Mouse (Mus musculus) kidney, postnatal 0 days (tissue): ENCODE results near the gene Oxct1. TPM values are rescaled to one million over a fixed set of nuclear protein-coding genes. Genes with fewer than 3 reads are reported as not detected.

Experiments used
- ATAC-seq: fragments of 200-750 bp; cut with Nextera tagmentation; replicated peaks from 2 replicates; pipeline ENCODE4 v1.8.0; 2017; ENCODE audit warnings: low read depth, moderate number of reproducible peaks, moderate TSS enrichment, moderate library complexity; ENCODE audit not compliant: low FRiP score
- DNase-seq: peaks from one replicate; pipeline ENCODE4 v3.0.0-alpha.2; 2016; ENCODE audit warnings: low spot score
- H3K27ac ChIP-seq: fragments of 300-500 bp; sonication (generic); 2 replicates; pipeline ENCODE4 v1.5.1; 2014; ENCODE audit warnings: mild to moderate bottlenecking
- H3K27me3 ChIP-seq: fragments of 300-500 bp; sonication (generic); 2 replicates; pipeline ENCODE4 v1.6.1; 2014; ENCODE audit warnings: low read length, mixed read lengths; ENCODE audit not compliant: insufficient read depth
- H3K36me3 ChIP-seq: fragments of 300-500 bp; sonication (generic); 2 replicates; pipeline ENCODE4 v1.6.1; 2014; ENCODE audit warnings: low read length, mixed read lengths; ENCODE audit not compliant: insufficient read depth
- H3K4me1 ChIP-seq: fragments of 300-500 bp; sonication (generic); replicated peaks from 2 replicates; pipeline ENCODE4 v1.6.1; 2014; ENCODE audit warnings: antibody characterized with exemption, low read length, mixed read lengths; ENCODE audit not compliant: insufficient read depth
- H3K4me2 ChIP-seq: fragments of 300-500 bp; sonication (generic); 2 replicates; pipeline ENCODE4 v1.6.1; 2014; ENCODE audit warnings: mild to moderate bottlenecking, low read length, moderate library complexity, mixed read lengths
- H3K4me3 ChIP-seq: fragments of 300-500 bp; sonication (generic); replicated peaks from 2 replicates; pipeline ENCODE4 v1.5.1; 2014; ENCODE audit warnings: low read depth, low read length
- H3K9ac ChIP-seq: fragments of 300-500 bp; sonication (generic); 2 replicates; pipeline ENCODE4 v1.6.1; 2014; ENCODE audit warnings: low read depth, low read length
- H3K9me3 ChIP-seq: fragments of 300-500 bp; sonication (generic); replicated peaks from 2 replicates; pipeline ENCODE4 v1.6.1; 2016; ENCODE audit warnings: low read length, inconsistent platforms, mixed read lengths
- CTCF ChIP-seq: IDR thresholded peaks from 2 replicates; pipeline ENCODE4 v1.5.1; 2016; ENCODE audit warnings: antibody characterized with exemption, low read depth, mild to moderate bottlenecking, moderate library complexity
- WGBS: fragments of 180-500 bp; shearing (Covaris S2); extraction: QIAGEN DNeasy Blood & Tissue Kit; methylation state at CpG from one replicate; pipeline ENCODE4 v1.1.7; 2014; 5-methylcytosine and 5-hydroxymethylcytosine counted together
- polyA plus RNA-seq: library from polyadenylated mRNA; unstranded; fragments of >200 nt; fragmentation: Nextera tagmentation; extraction: Ambion mirVana; gene quantifications from 2 replicates; pipeline ENCODE4 v1.2.1, GENCODE M21; 2015

Gene Oxct1
- polyA plus RNA-seq, 1 experiment from 2014 or later: 403 TPM

DNA sequence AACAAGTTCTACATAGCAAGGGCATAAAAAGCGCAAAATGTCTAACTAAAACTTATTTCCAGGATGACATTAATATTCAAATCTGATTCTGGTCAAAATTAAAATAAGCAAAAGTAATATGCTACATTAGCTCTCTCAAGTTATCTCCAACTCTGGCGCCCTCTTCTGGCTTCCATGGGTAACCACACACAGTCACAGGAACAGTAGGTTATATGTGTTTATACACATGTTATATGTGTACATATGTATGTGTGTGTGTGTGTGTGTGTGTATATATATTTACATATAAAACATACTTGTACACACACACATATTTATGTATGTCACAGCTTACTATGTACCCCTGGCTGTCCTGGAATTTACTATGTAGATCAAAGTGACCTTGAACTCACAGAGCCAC is 38.2 kb upstream of the Oxct1 start:
- no peak overlapping the region for H3K4me3 ChIP-seq
- H3K4me2 ChIP-seq: no peak overlapping the region
- ATAC-seq (no peak), DNase-seq (peak; percentile 69)
- H3K27ac ChIP-seq: no peak overlapping the region
- no peaks in the 10 kb centered on the region for H3K9me3 ChIP-seq
- peak; percentile 77 for TF ChIP-seq CTCF
- H3K36me3 ChIP-seq: peaks cover 38% of the 10 kb centered on the region
- H3K9ac ChIP-seq: no peak overlapping the region
- WGBS: 62% methylated on average over 2 of the region's 2 CpGs
- no peaks in the 10 kb centered on the region for H3K4me1 ChIP-seq
- H3K27me3 ChIP-seq: no peaks in the 10 kb centered on the region

DNA sequence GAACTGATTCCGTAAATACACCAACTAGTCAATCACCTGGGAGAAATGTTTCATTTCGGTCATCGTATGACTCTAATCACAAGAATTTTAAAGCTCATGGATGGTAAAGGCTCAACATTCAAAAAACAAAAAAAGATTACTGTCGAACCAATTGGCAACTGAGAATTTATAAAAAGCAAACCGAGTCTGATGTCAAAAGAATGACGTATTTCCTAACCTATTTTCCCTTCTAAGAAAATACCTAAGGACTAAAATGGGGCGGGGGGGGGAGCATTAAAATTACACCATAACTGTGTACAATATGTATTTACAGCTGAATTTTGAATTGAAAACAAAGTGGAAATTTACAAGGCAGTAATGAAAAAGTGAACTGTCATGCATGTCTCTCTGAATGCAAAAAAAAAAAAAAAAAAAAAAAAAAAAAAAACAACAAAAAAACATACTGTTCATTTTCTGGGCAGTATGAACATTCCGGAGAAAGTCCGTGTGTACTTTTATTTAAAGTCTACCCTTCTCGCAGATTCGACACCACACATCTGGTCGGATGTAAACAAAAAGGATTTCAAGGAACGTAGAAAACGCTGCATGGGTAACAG is 31.2 kb upstream of the Oxct1 start:
- Histone ChIP-seq H3K27me3 (no peaks in the 10 kb centered on the region), H3K27ac (peak overlapping the region; percentile 87), H3K36me3 (peaks cover 12% of the 10 kb centered on the region), H3K4me2 (peak overlapping the region; percentile 53), H3K4me3 (peak overlapping the region; percentile 44), H3K9me3 (no peaks in the 10 kb centered on the region), H3K9ac (peak overlapping the region; percentile 61), H3K4me1 (0 out of 2 replicates have a peak, but pooled peaks cover 3% of the 10 kb centered on the region)
- no peak for TF ChIP-seq CTCF
- 23% methylated on average over 14 of the region's 14 CpGs for WGBS
- ATAC-seq (no peak), DNase-seq (no peak)

DNA sequence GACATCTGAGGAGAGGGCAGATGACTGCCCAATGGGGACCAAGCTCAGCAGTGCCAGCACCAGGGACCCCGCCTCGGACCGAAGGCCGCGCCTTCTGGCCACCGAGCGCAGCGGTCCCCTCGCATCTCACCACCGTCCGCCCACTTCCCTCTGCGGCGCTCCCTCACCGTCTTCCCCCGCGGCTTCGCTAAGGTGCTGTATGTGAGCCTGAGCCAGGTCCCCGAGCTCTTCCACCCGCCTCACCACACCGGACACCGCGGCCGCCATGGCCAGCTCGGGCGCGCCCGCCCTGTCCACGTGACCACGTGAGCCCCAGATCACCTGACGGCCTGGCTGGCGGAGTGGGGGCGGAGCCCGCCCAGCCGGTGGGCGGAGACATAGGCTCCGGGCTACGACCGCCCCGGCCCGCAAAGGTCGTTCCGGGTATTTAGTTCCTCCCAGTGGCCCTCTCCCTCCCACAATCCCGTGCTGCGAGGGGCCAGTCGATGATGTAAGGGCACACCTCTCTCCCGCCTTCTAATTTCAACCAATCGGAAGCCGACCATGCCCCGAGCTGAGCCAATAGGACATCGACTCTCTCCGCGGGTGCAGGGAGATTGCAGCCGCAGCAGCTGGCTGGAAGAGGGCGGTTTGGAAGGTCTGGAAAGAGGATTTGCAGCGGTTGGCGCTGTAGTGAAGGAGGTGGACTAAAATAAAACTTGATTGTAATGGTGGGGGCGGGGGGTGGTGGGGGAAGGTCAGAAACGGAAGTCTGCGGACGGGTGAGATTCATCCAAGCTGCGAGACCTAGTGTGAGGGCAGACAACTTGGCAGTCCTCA is 30.5 kb upstream of the Oxct1 start, which contains the start of gene AW549877:
Gene AW549877, minus strand, starts transcription at position 297 of the 819 bp plus-strand sequence.
- peak within 1 kb of the TSS; percentile 62 for H3K4me2 ChIP-seq
- H3K4me3 ChIP-seq: peak within 1 kb of the TSS; percentile 44
- peak; percentile 14; the same call in 1 of the 2 replicates for TF ChIP-seq CTCF
- H3K36me3 ChIP-seq: peaks cover 9% of the 10 kb centered on the region
- peak; percentile 99 for ATAC-seq
- no peaks in the 10 kb centered on the region for H3K27me3 ChIP-seq
- no peaks in the 10 kb centered on the region for H3K9me3 ChIP-seq
- DNase-seq: peak; percentile 100
- peak within 1 kb of the TSS; percentile 61 for H3K9ac ChIP-seq
- WGBS: under 1% methylated on average over 61 of the region's 61 CpGs
- H3K4me1 ChIP-seq: 0 out of 2 replicates have a peak, but pooled peaks cover 3% of the 10 kb centered on the region
- H3K27ac ChIP-seq: peak within 1 kb of the TSS; percentile 94

DNA sequence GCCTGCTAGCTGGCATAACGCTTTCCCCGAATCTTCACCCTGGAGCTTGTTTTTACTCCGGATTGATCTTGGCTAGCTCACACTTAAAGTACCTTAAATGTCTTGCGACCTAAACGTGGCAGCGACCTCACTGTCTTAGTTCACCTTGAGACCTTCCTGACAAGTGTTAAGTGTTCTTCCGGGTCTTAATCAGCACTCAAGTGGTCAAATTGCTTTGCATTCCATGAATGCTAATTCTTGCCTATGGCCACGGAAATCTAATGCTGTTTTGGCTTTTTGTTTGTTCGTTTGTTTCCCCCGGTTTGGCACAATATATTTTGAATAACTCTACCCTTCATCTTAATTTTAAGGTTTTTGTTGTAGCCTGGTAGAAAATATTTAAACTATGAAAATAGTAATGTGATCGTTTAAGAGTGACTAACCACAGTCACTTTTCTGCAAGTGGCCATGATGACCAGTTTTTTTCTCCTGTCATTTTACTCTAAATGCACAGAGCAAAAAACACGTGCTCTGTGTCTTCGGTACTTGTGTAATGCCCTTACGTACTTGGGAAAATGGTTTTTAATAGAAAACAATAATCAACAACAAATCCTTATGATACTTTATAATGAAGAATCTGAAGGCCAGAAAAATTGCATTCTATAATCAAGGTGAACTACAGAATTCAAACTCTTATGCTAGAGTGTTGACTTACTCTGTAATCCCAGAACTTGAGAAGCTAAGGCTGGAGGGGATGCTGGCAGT is 29.7 kb upstream of the Oxct1 start:
- no peak for DNase-seq
- peak overlapping the region; percentile 94 for H3K27ac ChIP-seq
- peaks cover 8% of the 10 kb centered on the region for H3K36me3 ChIP-seq
- WGBS: 17% methylated on average over 14 of the region's 14 CpGs
- H3K27me3 ChIP-seq: no peaks in the 10 kb centered on the region
- H3K4me2 ChIP-seq: peak overlapping the region; percentile 62
- H3K9me3 ChIP-seq: no peaks in the 10 kb centered on the region
- no peak; the same call in 1 of the 2 replicates for ATAC-seq
- H3K9ac ChIP-seq: peak overlapping the region; percentile 52
- TF ChIP-seq CTCF: no peak
- H3K4me3 ChIP-seq: peak overlapping the region; percentile 44
- 0 out of 2 replicates have a peak, but pooled peaks cover 3% of the 10 kb centered on the region for H3K4me1 ChIP-seq

DNA sequence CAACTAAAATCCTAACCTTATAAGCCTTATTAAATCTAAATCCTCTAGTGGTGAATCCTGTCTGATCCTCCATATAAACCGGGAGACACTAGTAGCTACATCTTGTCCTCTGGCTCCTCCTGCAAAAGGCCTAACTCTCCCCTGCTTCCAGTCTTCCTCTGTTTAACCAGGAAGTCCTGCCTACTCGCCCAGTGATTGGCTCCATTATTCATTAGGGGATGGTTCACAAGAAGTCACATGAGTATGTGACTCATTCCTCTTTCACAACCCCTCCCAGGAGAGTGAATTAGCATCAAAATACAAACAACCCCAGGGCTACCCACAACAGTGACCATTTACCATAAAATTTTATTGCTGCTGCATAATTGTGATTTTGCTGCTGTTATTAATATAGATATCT is 27.0 kb upstream of the Oxct1 start:
- WGBS: 70% methylated on average over 2 of the region's 2 CpGs

DNA sequence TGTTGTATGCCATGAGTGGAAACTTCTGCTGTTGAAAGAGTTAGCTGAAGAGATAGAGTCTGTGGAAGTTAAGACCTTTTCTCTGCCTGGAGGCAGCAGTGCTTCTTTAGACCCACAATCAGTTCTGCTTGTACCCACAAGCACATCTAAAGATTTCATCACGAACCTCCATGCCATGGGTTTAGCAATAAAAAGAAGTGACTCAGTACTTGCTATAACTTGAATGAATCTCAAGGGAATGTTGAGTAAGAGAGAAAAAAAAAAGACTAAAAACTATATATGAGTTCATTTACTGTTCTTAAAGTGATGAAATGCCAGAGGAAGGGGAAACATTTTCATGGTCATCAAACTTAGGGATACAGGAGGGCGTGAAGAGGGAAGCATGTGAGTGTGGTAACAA is 25.6 kb upstream of the Oxct1 start:
- H3K4me2 ChIP-seq: no peak overlapping the region
- H3K9me3 ChIP-seq: no peaks in the 10 kb centered on the region; the same call in 1 of the 2 replicates
- no peaks in the 10 kb centered on the region for H3K27me3 ChIP-seq
- no peak overlapping the region for H3K27ac ChIP-seq
- no peak for DNase-seq
- H3K36me3 ChIP-seq: no peaks in the 10 kb centered on the region
- no peak for TF ChIP-seq CTCF
- WGBS: 75% methylated on average over 2 of the region's 2 CpGs
- ATAC-seq: no peak
- no peak overlapping the region for H3K9ac ChIP-seq
- no peak overlapping the region for H3K4me3 ChIP-seq
- no peaks in the 10 kb centered on the region for H3K4me1 ChIP-seq

More for the DNA sequence above, 27.0 kb upstream of the Oxct1 start:
- Histone ChIP-seq H3K27ac (no peak overlapping the region), H3K4me2 (no peak overlapping the region), H3K36me3 (no peaks in the 10 kb centered on the region), H3K27me3 (no peaks in the 10 kb centered on the region), H3K4me3 (no peak overlapping the region), H3K9ac (no peak overlapping the region), H3K4me1 (0 out of 2 replicates have a peak, but pooled peaks cover 3% of the 10 kb centered on the region), H3K9me3 (no peaks in the 10 kb centered on the region)
- DNase-seq (no peak), ATAC-seq (no peak)
- no peak for TF ChIP-seq CTCF
